Mouse (Mus musculus) hindbrain, embryonic 11.5 days (tissue): ENCODE results near the gene Zbed3. TPM values are rescaled to one million over a fixed set of nuclear protein-coding genes. Genes with fewer than 3 reads are reported as not detected.

Experiments
- ATAC-seq: fragments of 200-750 bp; cut with Nextera tagmentation; 2 replicates; pipeline ENCODE4 v1.8.0; 2017; ENCODE audit warnings: mild to moderate bottlenecking, moderate TSS enrichment, moderate library complexity; ENCODE audit not compliant: low FRiP score
- DNase-seq: peaks from one replicate; pipeline ENCODE4 v3.0.0-alpha.2; 2015; ENCODE audit warnings: low spot score
- H3K27ac ChIP-seq: fragments of 300-500 bp; sonication (generic); 2 replicates; pipeline ENCODE4 v1.5.1; 2014; ENCODE audit warnings: mild to moderate bottlenecking, low read depth, low read length
- H3K27me3 ChIP-seq: fragments of 300-500 bp; sonication (generic); 2 replicates; pipeline ENCODE4 v1.6.1; 2014; ENCODE audit warnings: mild to moderate bottlenecking, low read length, moderate library complexity, mixed read lengths; ENCODE audit not compliant: control insufficient read depth, insufficient read depth
- H3K36me3 ChIP-seq: fragments of 300-500 bp; sonication (generic); 2 replicates; pipeline ENCODE4 v1.6.1; 2014; ENCODE audit warnings: mild to moderate bottlenecking, low read length, moderate library complexity, mixed read lengths; ENCODE audit not compliant: control insufficient read depth, insufficient read depth
- H3K4me1 ChIP-seq: fragments of 300-500 bp; sonication (generic); replicated peaks from 2 replicates; pipeline ENCODE4 v1.6.1; 2014; ENCODE audit warnings: low read length, mixed read lengths; ENCODE audit not compliant: control insufficient read depth, insufficient read depth
- H3K4me2 ChIP-seq: fragments of 300-500 bp; sonication (generic); replicated peaks from 2 replicates; pipeline ENCODE4 v1.6.1; 2014; ENCODE audit warnings: mild to moderate bottlenecking, low read depth, low read length
- H3K4me3 ChIP-seq: fragments of 300-500 bp; sonication (generic); 2 replicates; pipeline ENCODE4 v1.5.1; 2014; ENCODE audit warnings: low read depth, low read length
- H3K9ac ChIP-seq: fragments of 300-500 bp; sonication (generic); 2 replicates; pipeline ENCODE4 v1.6.1; 2014; ENCODE audit warnings: low read depth, low read length
- H3K9me3 ChIP-seq: fragments of 300-500 bp; sonication (generic); 2 replicates; pipeline ENCODE4 v1.6.1; 2016; ENCODE audit warnings: low read length; ENCODE audit not compliant: control insufficient read depth
- WGBS: fragments of 180-500 bp; shearing (Covaris S2); extraction: QIAGEN DNeasy Blood & Tissue Kit; methylation state at CpG from one replicate; pipeline ENCODE4 v1.1.7; 2014; 5-methylcytosine and 5-hydroxymethylcytosine counted together
- polyA plus RNA-seq: library from polyadenylated mRNA; unstranded; fragments of >200 nt; fragmentation: Nextera tagmentation; extraction: Ambion mirVana; gene quantifications from 2 replicates; pipeline ENCODE4 v1.2.1, GENCODE M21; 2014

Gene Zbed3
- polyA plus RNA-seq, 1 experiment from 2014 or later: 53.8 TPM

- H3K4me2 ChIP-seq: no peak overlapping the region
- no peaks in the 10 kb centered on the region for H3K4me1 ChIP-seq
- no peak overlapping the region for H3K4me3 ChIP-seq
- 83% methylated on average over 8 of the region's 8 CpGs for WGBS
- ATAC-seq: no peak
- H3K9ac ChIP-seq: no peak overlapping the region
- DNase-seq: no peak
- H3K27ac ChIP-seq: no peak overlapping the region
- no peaks in the 10 kb centered on the region for H3K27me3 ChIP-seq
- no peaks in the 10 kb centered on the region for H3K9me3 ChIP-seq
- no peaks in the 10 kb centered on the region for H3K36me3 ChIP-seq
Observed at GRCm38 (mm10) chr13:95307100-95307655, 16.2 kb upstream of the Zbed3 start.

DNA sequence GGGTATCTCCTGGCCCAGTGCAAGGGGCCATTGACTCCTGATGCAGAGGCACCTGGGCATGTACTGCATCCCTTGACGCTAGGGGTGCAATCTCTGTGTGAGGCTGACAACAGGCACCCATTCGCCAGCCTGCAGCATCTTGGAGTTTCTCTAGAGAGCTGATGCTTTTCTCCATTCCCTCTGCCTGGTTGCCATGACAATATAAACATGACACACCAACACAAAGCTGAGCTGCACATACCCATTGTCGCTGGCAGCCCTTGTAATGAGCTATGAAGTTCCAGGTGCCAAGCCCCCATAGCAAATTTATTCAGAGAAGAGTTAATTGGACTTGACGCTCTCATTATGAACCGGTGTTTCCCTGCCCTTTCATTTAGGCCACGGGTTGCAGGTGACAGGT lies 11.4 kb upstream of the Zbed3 start:
- Histone ChIP-seq H3K4me1 (no peaks in the 10 kb centered on the region), H3K27ac (no peak overlapping the region), H3K4me2 (no peak overlapping the region), H3K4me3 (no peak overlapping the region), H3K9me3 (no peaks in the 10 kb centered on the region), H3K27me3 (no peaks in the 10 kb centered on the region), H3K36me3 (no peaks in the 10 kb centered on the region), H3K9ac (no peak overlapping the region)
- no peak for DNase-seq
- ATAC-seq: no peak
- 76% methylated on average over 6 of the region's 6 CpGs for WGBS

DNA sequence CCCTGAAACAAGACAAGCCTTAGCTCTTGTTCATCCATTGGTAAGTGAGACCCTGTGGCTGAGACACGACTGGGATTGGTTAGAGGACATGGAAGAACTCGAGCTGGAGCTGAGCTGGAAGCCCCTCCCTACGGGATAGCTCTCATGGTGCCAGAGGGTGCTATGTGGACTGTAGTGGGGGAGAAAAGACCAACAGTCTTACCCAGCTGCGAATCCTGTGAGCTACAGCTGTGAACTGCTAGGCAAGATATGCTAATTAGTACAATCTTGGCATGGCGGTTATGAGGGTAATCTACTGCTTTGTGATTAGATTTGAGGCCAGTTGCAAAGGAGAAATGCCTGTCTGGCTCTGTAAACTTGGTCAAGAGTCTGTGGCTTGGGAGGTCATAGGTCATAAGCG lies 4.3 kb upstream of the Zbed3 start:
- WGBS: 81% methylated on average over 6 of the region's 6 CpGs
- Histone ChIP-seq H3K4me3 (no peak overlapping the region), H3K27ac (no peak overlapping the region), H3K36me3 (no peaks in the 10 kb centered on the region), H3K9ac (no peak overlapping the region), H3K4me1 (no peaks in the 10 kb centered on the region), H3K4me2 (no peak overlapping the region), H3K27me3 (no peaks in the 10 kb centered on the region), H3K9me3 (no peaks in the 10 kb centered on the region)
- ATAC-seq: no peak
- DNase-seq: no peak

GRCm38 (mm10) chr13:95320451-95320850 lies 3.0 kb upstream of the Zbed3 start:
- Histone ChIP-seq H3K4me1 (no peaks in the 10 kb centered on the region), H3K27me3 (no peaks in the 10 kb centered on the region), H3K4me2 (no peak overlapping the region), H3K27ac (no peak overlapping the region), H3K9ac (no peak overlapping the region), H3K36me3 (no peaks in the 10 kb centered on the region), H3K4me3 (no peak overlapping the region), H3K9me3 (no peaks in the 10 kb centered on the region)
- ATAC-seq (no peak), DNase-seq (no peak)
- WGBS: 53% methylated on average over 4 of the region's 4 CpGs

DNA sequence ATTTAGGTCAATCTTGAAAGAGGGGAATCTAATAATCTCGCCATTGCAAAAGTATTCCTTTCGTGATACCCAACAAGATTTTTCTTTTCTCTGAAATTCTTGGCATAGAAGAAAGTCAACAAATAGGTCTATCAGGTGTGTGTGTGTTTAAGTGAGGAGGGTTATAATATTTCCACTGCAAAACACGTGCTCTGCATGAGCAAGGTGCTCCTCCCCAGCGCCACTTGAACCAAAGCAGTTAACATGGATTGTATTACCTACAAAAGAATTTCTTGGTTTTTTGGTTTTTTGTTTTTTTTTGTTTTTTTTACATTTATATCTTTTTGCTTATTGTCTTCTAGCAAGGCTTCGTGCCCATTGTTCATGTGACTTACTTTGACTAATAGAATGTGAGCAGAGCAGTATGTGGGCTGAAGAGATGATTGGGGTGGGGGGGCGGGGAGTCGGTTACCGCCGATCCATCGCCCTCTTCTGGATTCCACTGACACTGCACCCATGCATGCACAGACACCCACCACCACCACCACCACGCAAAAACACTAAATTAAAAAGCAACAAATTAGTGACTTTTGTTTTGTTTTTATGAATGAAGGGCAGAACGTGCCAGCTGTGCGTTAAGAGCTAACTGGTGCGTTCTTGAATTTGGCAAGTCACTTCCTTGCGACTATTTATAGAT lies 676 bp downstream of the Zbed3 start:
- WGBS: 25% methylated on average over 15 of the region's 15 CpGs

DNA sequence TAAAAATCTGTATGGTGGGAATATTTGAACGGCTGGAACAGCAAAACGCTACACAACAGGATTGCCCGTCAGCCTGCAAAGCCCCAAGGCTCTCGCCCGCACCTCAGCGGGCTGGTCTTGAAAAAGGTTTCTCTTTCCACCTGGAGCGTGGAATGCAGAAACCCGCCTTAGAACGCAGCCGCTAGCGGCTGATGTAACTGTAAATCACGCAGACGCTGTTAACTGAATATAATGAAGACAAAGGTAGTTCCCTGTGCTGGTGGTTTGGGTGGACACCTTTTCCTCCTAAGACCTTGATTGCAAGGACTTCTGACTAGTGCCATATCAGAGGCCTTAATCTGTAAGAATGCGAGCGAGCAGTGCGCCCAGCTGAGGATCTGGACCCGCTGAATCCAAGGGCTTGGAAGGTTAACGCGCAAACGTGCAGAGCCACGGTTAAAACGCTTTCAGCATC lies 1.2 kb downstream of the Zbed3 start:
- Histone ChIP-seq H3K9ac (peak overlapping the region; percentile 96), H3K4me3 (peak overlapping the region; percentile 74), H3K36me3 (no peaks in the 10 kb centered on the region), H3K27me3 (no peaks in the 10 kb centered on the region), H3K4me1 (0 out of 2 replicates have a peak, but pooled peaks cover 4% of the 10 kb centered on the region), H3K4me2 (peak overlapping the region; percentile 83), H3K9me3 (no peaks in the 10 kb centered on the region), H3K27ac (peak overlapping the region; percentile 78; the same call in 1 of the 2 replicates)
- ATAC-seq (peak; percentile 36), DNase-seq (no peak)
- WGBS: under 1% methylated on average over 22 of the region's 22 CpGs

More for the DNA sequence above, 676 bp downstream of the Zbed3 start:
- Histone ChIP-seq H3K36me3 (no peaks in the 10 kb centered on the region), H3K4me3 (peak overlapping the region; percentile 74), H3K4me2 (peak overlapping the region; percentile 83), H3K9me3 (no peaks in the 10 kb centered on the region), H3K9ac (peak overlapping the region; percentile 96), H3K27me3 (no peaks in the 10 kb centered on the region), H3K4me1 (0 out of 2 replicates have a peak, but pooled peaks cover 4% of the 10 kb centered on the region), H3K27ac (no peak overlapping the region)
- ATAC-seq: peak; percentile 58; the same call in 1 of the 2 replicates
- peak; percentile 75 for DNase-seq

GRCm38 (mm10) chr13:95325080-95325906 lies 1.9 kb downstream of the Zbed3 start:
- H3K4me2 ChIP-seq: peak overlapping the region; percentile 83
- H3K4me1 ChIP-seq: 0 out of 2 replicates have a peak, but pooled peaks cover 4% of the 10 kb centered on the region
- peak overlapping the region; percentile 78 for H3K27ac ChIP-seq
- H3K9ac ChIP-seq: peak overlapping the region; percentile 96
- peak; percentile 71 for ATAC-seq
- DNase-seq: peak; percentile 83
- H3K4me3 ChIP-seq: peak overlapping the region; percentile 74
- no peaks in the 10 kb centered on the region for H3K27me3 ChIP-seq
- H3K36me3 ChIP-seq: no peaks in the 10 kb centered on the region
- WGBS: under 1% methylated on average over 59 of the region's 63 CpGs
- H3K9me3 ChIP-seq: no peaks in the 10 kb centered on the region

GRCm38 (mm10) chr13:95325907-95326550 lies 2.6 kb downstream of the Zbed3 start:
- Histone ChIP-seq H3K4me3 (peak overlapping the region; percentile 74), H3K4me1 (0 out of 2 replicates have a peak, but pooled peaks cover 4% of the 10 kb centered on the region), H3K9ac (peak overlapping the region; percentile 96), H3K27ac (peak overlapping the region; percentile 78; the same call in 1 of the 2 replicates), H3K36me3 (no peaks in the 10 kb centered on the region), H3K27me3 (no peaks in the 10 kb centered on the region), H3K9me3 (no peaks in the 10 kb centered on the region), H3K4me2 (peak overlapping the region; percentile 83)
- ATAC-seq (no peak), DNase-seq (no peak)
- 22% methylated on average over 5 of the region's 5 CpGs for WGBS
